Mouse (Mus musculus) hindbrain, embryonic 13.5 days (tissue): ENCODE measurements around the gene Chst5. TPM values are rescaled to one million over a fixed set of nuclear protein-coding genes. Genes with fewer than 3 reads are reported as not detected.

Experiments
- ATAC-seq: fragments of 200-750 bp; cut with Nextera tagmentation; 2 replicates; pipeline ENCODE4 v1.8.0; 2017; ENCODE audit warnings: moderate TSS enrichment; ENCODE audit not compliant: low FRiP score
- H3K27ac ChIP-seq: fragments of 300-500 bp; sonication (generic); 2 replicates; pipeline ENCODE4 v1.5.1; 2015; ENCODE audit warnings: inconsistent platforms, mild to moderate bottlenecking, moderate library complexity
- H3K27me3 ChIP-seq: fragments of 300-500 bp; sonication (generic); 2 replicates; pipeline ENCODE4 v1.6.1; 2015; ENCODE audit warnings: mild to moderate bottlenecking, inconsistent platforms
- H3K36me3 ChIP-seq: fragments of 300-500 bp; sonication (generic); 2 replicates; pipeline ENCODE4 v1.6.1; 2015; ENCODE audit warnings: mild to moderate bottlenecking, inconsistent platforms
- H3K4me1 ChIP-seq: fragments of 300-500 bp; sonication (generic); replicated peaks from 2 replicates; pipeline ENCODE4 v1.6.1; 2015; ENCODE audit warnings: inconsistent platforms
- H3K4me2 ChIP-seq: fragments of 300-500 bp; sonication (generic); 2 replicates; pipeline ENCODE4 v1.6.1; 2015; ENCODE audit warnings: inconsistent platforms, mild to moderate bottlenecking, moderate library complexity
- H3K4me3 ChIP-seq: fragments of 300-500 bp; sonication (generic); 2 replicates; pipeline ENCODE4 v1.5.1; 2015; ENCODE audit warnings: mild to moderate bottlenecking, inconsistent platforms
- H3K9ac ChIP-seq: fragments of 300-500 bp; sonication (generic); 2 replicates; pipeline ENCODE4 v1.6.1; 2015; ENCODE audit warnings: mild to moderate bottlenecking, inconsistent platforms
- H3K9me3 ChIP-seq: fragments of 300-500 bp; sonication (generic); 2 replicates; pipeline ENCODE4 v1.6.1; 2016; ENCODE audit warnings: inconsistent platforms
- WGBS: fragments of 180-500 bp; shearing (Covaris S2); methylation state at CpG from one replicate; pipeline ENCODE4 v1.1.7; 2015; 5-methylcytosine and 5-hydroxymethylcytosine counted together
- polyA plus RNA-seq: library from polyadenylated mRNA; unstranded; fragments of >200 nt; fragmentation: Nextera tagmentation; extraction: Ambion mirVana; gene quantifications from 2 replicates; pipeline ENCODE4 v1.2.1, GENCODE M21; 2015

The Chst5 gene
- polyA plus RNA-seq, result 4.7 and 4.9 TPM in 2 replicates

DNA sequence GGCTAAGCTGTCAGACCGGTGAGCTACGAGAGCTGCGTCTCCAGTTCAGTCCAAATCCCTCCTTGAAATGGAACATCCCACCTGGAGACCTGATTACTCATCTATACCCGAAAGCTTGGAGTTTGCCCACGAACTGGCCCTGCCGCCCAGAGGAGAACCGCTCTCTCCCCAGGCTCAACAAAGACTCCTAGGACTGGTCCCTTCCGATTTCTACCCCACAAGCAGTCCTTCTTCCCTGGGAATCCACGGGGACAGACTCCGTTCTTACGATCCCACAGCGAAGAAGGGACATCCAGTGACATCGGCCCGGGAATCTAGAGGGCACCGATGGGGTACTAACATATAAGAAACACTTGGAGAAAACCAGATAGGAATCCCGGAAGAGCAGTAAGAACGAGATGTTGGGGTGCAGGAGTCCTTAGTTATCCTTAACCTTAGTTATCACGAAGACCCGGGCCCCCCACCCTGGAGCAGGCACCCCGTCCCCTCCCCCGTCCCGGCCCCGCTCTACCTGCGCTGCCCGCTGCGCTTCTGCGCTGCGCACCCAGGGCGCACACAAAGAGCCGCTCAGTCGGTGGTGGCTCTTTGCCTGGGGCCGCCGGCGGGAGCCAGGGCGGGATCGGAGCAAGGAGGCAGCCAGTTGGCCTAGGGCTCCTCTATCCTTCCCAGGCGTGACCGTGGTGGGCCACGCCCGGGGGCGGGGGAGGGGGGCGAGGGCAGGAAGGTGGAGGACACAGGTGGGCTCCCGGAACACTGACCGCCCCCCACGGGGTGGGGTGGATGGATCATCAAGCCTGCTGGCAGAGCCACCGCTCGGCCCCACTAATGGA is at the start of gene Chst5:
Gene Chst5, minus strand, starts transcription at position 827 of the 830 bp plus-strand sequence.
- 0 out of 2 replicates have a peak, but pooled peaks cover 2% of the 10 kb centered on the region for H3K36me3 ChIP-seq
- no peaks in the 10 kb centered on the region for H3K9me3 ChIP-seq
- H3K4me1 ChIP-seq, result peaks cover 32% of the 10 kb centered on the region
- H3K4me2 ChIP-seq, result peak within 1 kb of the TSS; percentile 78
- peak; percentile 66 for ATAC-seq
- no peak within 1 kb of the TSS for H3K27ac ChIP-seq
- 4% methylated on average over 46 of the region's 47 CpGs for WGBS
- 0 out of 2 replicates have a peak, but pooled peaks cover 2% of the 10 kb centered on the region for H3K27me3 ChIP-seq
- H3K4me3 ChIP-seq, result peak within 1 kb of the TSS; percentile 48
- H3K9ac ChIP-seq, result peak within 1 kb of the TSS; percentile 76

DNA sequence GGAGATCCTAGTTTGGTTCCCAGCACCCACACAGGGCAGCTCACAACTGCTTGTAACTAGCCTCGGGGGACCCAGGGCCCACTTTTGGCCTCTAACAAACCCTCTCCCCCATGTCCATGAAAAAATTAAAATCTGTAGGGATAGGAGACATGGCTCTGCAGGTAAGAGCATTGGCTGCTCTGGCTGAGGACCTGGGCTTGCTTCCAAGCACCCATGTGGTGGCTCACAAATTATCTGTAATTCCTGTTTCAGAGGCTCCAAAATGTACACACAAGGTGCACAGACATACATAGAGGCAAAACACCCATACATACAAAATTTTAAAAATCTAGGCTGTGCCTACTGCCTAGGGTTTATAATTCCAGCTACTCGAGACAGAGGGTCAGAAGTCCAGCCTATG is 47.0 kb upstream of the Chst5 start:
- H3K4me2 ChIP-seq, result no peak overlapping the region
- WGBS, result 96% methylated on average over 2 of the region's 2 CpGs
- H3K9ac ChIP-seq, result no peak overlapping the region
- peaks cover 64% of the 10 kb centered on the region for H3K36me3 ChIP-seq
- H3K27me3 ChIP-seq, result no peaks in the 10 kb centered on the region
- H3K4me3 ChIP-seq, result no peak overlapping the region
- no peak overlapping the region for H3K27ac ChIP-seq
- no peak for ATAC-seq
- H3K4me1 ChIP-seq, result no peaks in the 10 kb centered on the region
- H3K9me3 ChIP-seq, result no peaks in the 10 kb centered on the region

DNA sequence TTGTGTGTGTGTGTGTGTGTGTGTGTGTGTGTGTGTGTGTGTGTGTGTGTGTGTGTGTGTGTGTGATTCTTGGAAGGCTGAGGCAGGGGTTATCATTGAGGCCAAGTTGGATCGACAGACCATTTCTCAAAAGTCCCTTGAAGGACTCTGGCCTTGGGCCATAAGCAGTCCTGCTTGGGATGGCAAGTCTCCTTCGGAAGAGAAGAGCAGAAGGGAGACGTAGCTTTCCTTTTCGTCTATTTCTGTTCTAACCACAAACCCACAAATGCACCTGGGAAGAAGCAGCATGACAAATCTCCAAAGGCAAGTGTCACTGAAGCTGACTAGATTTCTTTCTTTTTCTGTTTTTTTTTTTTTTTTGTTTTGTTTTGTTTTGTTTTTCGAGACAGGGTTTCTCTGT is 45.6 kb upstream of the Chst5 start:
- peaks cover 74% of the 10 kb centered on the region for H3K36me3 ChIP-seq
- no peaks in the 10 kb centered on the region for H3K9me3 ChIP-seq
- ATAC-seq, result no peak
- no peak overlapping the region for H3K27ac ChIP-seq
- H3K4me2 ChIP-seq, result no peak overlapping the region
- H3K9ac ChIP-seq, result no peak overlapping the region
- no peak overlapping the region for H3K4me3 ChIP-seq
- no peaks in the 10 kb centered on the region for H3K27me3 ChIP-seq
- WGBS, result 92% methylated on average over 5 of the region's 5 CpGs
- no peaks in the 10 kb centered on the region for H3K4me1 ChIP-seq

DNA sequence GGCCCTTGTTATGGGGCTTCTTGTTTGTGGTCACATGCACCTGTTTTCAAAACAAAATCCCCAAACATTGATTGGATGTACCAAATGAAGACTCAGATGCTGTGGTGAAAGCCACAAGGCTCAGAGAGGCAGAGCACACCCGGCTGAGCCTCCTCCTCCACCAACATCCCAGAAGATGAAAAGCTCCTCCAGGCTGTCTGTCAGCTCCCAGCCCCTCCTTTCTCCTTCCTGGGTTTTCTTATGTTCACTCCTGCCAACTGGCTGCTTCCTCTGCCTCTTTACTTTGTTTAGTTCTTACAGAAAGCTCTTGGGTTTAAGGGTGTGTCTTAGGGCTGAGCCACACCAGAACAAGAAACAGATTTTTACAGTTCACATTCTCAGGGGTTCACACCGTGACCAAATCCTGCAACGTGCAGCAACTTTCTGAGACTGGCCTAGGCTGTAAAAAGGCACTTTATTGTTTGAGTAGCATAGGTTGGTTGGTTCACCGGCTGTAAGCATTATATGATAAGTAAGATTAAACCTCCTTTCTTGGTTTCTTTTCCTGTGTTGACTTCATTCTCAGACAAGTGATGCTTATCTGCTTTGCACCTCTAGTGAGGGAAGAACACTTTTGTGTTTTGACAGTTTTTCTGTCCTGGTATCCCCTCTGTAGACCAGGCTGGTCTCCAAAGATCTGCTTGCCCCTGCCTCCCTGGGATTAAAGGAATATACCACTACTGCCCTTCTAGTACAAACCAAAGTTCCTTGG is 44.8 kb upstream of the Chst5 start:
- H3K4me1 ChIP-seq, result no peaks in the 10 kb centered on the region
- no peaks in the 10 kb centered on the region for H3K27me3 ChIP-seq
- H3K36me3 ChIP-seq, result peaks cover 72% of the 10 kb centered on the region
- no peak overlapping the region for H3K4me2 ChIP-seq
- H3K4me3 ChIP-seq, result no peak overlapping the region
- no peak overlapping the region for H3K27ac ChIP-seq
- no peak for ATAC-seq
- H3K9ac ChIP-seq, result no peak overlapping the region
- 90% methylated on average over 4 of the region's 4 CpGs for WGBS
- H3K9me3 ChIP-seq, result no peaks in the 10 kb centered on the region

DNA sequence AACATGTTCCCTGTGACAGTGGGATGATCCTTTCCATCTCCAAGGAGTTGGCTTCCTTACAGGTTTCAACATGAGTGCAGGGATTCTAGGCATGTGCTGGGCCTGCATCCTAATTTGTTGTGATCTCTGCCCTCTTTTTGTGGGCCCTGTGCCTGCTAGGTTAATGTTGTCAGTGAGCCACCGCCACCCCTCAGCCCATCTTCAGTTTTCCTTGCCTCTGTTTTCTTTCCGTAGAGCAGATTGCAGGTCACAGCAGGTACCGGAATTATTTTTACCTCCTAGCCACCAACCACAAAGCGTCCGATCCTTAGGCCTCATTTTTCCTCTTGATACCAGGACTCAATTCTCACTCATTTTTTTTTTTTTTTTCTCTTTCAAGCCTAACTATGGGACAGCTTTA is 41.7 kb upstream of the Chst5 start:
- peaks cover 87% of the 10 kb centered on the region for H3K36me3 ChIP-seq
- H3K4me2 ChIP-seq, result no peak overlapping the region
- H3K4me1 ChIP-seq, result no peaks in the 10 kb centered on the region
- WGBS, result 93% methylated on average over 5 of the region's 5 CpGs
- no peak overlapping the region for H3K4me3 ChIP-seq
- ATAC-seq, result no peak
- H3K27me3 ChIP-seq, result no peaks in the 10 kb centered on the region
- no peak overlapping the region for H3K27ac ChIP-seq
- no peaks in the 10 kb centered on the region for H3K9me3 ChIP-seq
- H3K9ac ChIP-seq, result no peak overlapping the region

DNA sequence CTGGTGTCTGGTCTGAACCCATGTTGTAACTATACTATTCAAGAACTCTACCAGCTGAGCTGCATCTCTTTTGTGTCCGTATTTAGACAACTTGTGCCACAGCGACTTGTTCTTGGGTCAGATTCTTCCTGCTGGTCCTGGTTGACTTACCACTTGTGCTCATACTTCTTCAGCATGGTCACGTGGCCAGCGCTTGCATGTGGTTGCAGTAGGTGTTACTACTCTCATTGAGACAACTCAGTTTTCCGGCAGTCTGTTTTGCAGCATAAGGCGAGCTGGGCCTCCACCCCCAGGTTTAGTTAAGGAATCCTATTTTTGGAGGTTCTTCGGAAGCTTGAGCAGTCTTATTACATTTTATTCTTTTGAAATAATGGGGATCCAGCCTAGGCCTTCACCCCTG is 41.1 kb upstream of the Chst5 start:
- no peak overlapping the region for H3K9ac ChIP-seq
- H3K4me3 ChIP-seq, result no peak overlapping the region
- H3K4me1 ChIP-seq, result no peaks in the 10 kb centered on the region
- WGBS, result 95% methylated on average over 7 of the region's 7 CpGs
- no peak for ATAC-seq
- H3K4me2 ChIP-seq, result no peak overlapping the region
- no peaks in the 10 kb centered on the region for H3K27me3 ChIP-seq
- H3K36me3 ChIP-seq, result peaks cover 87% of the 10 kb centered on the region
- H3K27ac ChIP-seq, result no peak overlapping the region
- no peaks in the 10 kb centered on the region for H3K9me3 ChIP-seq

DNA sequence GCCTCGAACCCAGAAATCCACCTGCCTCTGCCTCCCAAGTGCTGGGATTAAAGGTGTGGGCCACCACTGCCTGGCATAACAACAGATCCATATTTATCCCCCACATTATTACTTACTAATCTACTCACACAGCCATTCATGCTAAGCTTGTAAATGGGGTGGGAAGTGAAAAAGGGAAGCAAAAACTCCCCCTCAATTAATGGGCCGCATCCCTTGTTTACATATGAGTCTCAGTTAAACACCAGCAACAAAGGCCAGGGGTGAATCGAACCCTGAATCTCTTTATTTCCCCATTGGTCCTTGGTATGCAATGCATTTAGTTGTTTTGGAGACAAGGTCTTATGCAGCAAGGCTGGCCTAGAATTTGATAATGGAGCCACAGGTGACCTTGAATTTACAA is 40.6 kb upstream of the Chst5 start:
- H3K4me2 ChIP-seq, result no peak overlapping the region
- no peaks in the 10 kb centered on the region for H3K4me1 ChIP-seq
- 91% methylated on average over 3 of the region's 3 CpGs for WGBS
- H3K36me3 ChIP-seq, result peaks cover 87% of the 10 kb centered on the region
- no peaks in the 10 kb centered on the region for H3K27me3 ChIP-seq
- no peaks in the 10 kb centered on the region for H3K9me3 ChIP-seq
- no peak overlapping the region for H3K4me3 ChIP-seq
- no peak overlapping the region for H3K27ac ChIP-seq
- no peak overlapping the region for H3K9ac ChIP-seq
- no peak for ATAC-seq

DNA sequence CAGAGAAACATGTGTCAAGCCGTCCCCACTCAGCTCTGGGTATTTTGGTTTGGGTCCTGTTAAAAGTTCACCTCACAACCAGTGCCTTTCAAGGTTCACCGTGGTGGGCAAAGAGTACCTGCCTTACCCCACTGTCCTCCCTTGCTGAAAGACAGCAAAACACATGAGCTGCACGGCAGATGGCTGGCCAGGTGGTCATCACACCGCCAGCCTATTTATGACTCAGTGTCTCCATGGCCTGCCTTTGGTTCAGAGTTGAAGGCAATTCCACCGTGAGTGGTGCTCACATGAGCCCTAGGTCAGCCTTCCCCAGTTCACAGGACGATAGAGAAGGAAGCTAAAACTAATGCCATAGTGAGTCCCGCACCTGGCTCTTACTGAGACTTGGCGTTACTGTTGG is 37.7 kb upstream of the Chst5 start:
- WGBS, result 97% methylated on average over 8 of the region's 8 CpGs
- no peak overlapping the region for H3K27ac ChIP-seq

DNA sequence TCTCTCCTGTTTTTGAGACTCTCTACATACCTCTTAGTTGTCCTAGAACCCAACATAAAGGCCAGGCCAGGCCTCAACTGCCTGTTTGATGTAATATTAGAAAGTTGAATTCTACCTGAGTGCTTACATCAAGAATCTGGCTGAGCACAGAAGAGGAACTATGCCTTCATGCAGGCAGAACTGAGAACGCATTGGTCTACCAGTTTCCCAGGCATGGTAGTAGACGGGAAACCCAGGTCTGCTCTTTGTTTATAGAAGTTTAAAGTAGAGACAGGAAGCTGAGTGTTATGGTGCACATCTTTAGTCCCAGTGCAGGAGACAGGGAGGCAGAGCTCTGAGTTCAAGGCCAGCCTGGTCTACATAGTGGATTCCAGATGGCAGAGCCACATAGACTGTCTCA is 36.9 kb upstream of the Chst5 start:
- WGBS, result 94% methylated on average over 2 of the region's 2 CpGs
- Histone ChIP-seq H3K4me1 (peaks cover 4% of the 10 kb centered on the region), H3K27ac (no peak overlapping the region), H3K4me2 (no peak overlapping the region), H3K4me3 (no peak overlapping the region), H3K27me3 (no peaks in the 10 kb centered on the region), H3K9ac (no peak overlapping the region), H3K36me3 (peaks cover 91% of the 10 kb centered on the region), H3K9me3 (no peaks in the 10 kb centered on the region)
- no peak for ATAC-seq

More for the DNA sequence above, 37.7 kb upstream of the Chst5 start:
- Histone ChIP-seq H3K9ac (no peak overlapping the region), H3K4me3 (no peak overlapping the region), H3K4me1 (no peaks in the 10 kb centered on the region), H3K27me3 (no peaks in the 10 kb centered on the region), H3K36me3 (peaks cover 87% of the 10 kb centered on the region), H3K4me2 (no peak overlapping the region), H3K9me3 (no peaks in the 10 kb centered on the region)
- no peak for ATAC-seq

DNA sequence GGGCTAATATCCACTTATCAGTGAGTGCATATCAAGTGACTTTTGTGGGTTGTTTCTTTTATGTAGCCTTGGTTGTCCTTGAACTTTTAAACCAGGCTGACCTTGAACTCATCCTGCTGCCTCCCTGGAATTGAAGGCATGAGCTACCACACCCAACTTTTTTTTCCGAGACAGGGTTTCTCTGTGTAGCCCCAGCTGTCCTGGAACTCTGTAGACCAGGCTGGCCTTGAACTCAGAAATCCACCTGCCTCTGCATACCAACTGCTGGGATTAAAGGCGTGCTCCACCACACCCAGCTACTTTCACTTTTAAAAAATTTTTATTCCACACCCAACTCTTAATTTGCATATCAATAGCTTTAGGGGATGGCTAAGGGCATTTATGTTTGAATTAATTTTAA is 33.3 kb upstream of the Chst5 start:
- 92% methylated on average over 2 of the region's 2 CpGs for WGBS

DNA sequence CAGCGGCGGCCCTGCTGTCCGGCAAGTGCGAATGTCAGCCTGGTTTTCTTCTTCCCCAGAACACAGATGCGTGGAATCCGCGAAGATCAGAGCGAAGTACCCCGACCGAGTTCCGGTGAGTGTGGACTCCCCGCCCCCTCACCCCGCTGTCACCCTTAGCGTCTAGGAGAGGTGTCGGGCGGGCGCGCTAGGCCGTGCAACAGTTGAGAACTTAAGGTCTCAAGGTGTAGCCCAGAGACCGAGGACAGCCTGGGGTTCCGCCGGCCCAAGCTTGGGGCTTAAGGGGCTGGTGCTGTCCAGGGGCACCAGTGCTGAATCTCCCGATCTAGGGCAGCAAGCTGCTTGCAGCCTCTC is 30.8 kb upstream of the Chst5 start:
- peak; percentile 30 for ATAC-seq
- H3K9ac ChIP-seq, result peak overlapping the region; percentile 98
- H3K4me1 ChIP-seq, result peaks cover 22% of the 10 kb centered on the region
- peak overlapping the region; percentile 82 for H3K27ac ChIP-seq
- H3K36me3 ChIP-seq, result peaks cover 38% of the 10 kb centered on the region
- no peaks in the 10 kb centered on the region for H3K27me3 ChIP-seq
- peak overlapping the region; percentile 100 for H3K4me2 ChIP-seq
- H3K4me3 ChIP-seq, result peak overlapping the region; percentile 99
- no peaks in the 10 kb centered on the region for H3K9me3 ChIP-seq
- WGBS, result under 1% methylated on average over 23 of the region's 23 CpGs

More for the DNA sequence above, 33.3 kb upstream of the Chst5 start:
- H3K4me3 ChIP-seq, result no peak overlapping the region
- no peaks in the 10 kb centered on the region for H3K27me3 ChIP-seq
- peaks cover 63% of the 10 kb centered on the region for H3K36me3 ChIP-seq
- H3K9me3 ChIP-seq, result no peaks in the 10 kb centered on the region
- H3K9ac ChIP-seq, result no peak overlapping the region
- no peak overlapping the region for H3K4me2 ChIP-seq
- H3K27ac ChIP-seq, result no peak overlapping the region
- no peak for ATAC-seq
- peaks cover 22% of the 10 kb centered on the region for H3K4me1 ChIP-seq

DNA sequence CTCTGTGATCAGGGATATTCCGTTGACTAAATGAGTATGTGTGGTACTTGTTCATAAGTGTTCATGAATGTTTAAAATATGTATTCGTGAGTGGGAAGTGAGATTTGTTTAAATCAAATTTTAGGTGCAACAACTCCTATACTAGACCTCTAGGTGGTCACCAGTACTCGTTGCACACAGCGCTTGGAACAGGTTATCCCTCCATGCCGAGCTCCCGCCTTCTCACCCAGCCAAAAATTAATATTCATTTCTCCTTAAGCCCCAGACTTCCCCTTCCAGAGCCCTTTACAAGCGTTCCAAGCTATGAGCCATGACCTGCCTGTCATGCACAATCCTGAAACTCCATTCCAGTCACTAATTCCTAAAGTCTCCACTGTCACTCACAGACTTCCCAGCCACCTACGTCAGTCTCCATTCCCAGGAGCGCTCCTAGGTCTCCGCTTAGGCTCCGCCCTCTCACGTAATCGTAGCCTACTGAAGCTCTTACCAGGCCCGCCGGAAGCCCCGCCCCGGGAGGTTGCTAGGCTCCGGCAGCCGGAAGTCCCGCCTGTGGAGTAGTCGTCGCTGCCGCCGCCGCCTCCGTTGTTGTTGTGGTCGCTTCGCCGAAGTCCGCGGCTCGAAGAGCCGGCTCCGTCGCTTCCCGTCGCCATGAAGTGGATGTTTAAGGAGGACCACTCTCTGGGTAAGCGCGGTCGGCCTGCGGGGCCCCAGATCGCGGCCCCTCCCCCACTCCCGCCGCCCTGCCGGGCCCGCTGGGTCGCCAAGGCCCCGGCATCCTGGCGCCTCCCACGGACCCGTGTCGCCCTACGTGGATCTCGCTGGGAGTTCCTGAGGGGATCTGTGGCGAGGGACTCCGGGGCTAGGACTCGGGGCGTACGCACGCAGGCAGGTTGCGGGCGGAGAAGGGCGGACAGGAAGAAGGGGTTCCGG is 30.2 kb upstream of the Chst5 start, which contains the start of gene Gabarapl2:
Gene Gabarapl2, plus strand, starts transcription at position 533 of the 930 bp plus-strand sequence.
- Histone ChIP-seq H3K27ac (peak within 1 kb of the TSS; percentile 82), H3K36me3 (peaks cover 32% of the 10 kb centered on the region), H3K4me1 (peaks cover 22% of the 10 kb centered on the region), H3K9me3 (no peaks in the 10 kb centered on the region), H3K4me3 (peak within 1 kb of the TSS; percentile 99), H3K9ac (peak within 1 kb of the TSS; percentile 98), H3K4me2 (peak within 1 kb of the TSS; percentile 100), H3K27me3 (no peaks in the 10 kb centered on the region)
- WGBS, result under 1% methylated on average over 65 of the region's 65 CpGs
- ATAC-seq, result peak; percentile 96
